Mouse (Mus musculus): ENCODE results near the gene Scamp1.
"Not testable (repeated sequence)": the region's sequence is repeated elsewhere in the genome, so short reads cannot be mapped to it uniquely, and the experiment has no call there.

DNA sequence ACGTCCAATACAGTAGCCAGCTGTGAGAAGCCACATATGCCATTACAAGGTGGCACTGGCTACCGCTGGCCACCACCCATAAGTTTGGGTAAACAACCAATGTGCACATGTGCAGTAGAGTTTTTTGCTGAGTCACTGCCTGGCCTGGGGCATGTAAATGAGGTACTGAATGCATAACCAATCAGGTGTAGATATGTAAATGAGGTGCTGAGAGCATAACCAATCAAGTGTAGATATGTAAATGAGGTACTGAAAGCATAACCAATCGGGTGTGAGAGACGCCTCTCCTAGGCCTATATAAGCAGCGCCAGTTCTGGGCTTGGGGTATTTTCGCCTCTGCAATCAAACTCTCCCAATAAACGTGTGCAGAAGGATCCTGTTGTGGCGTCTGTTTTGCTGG is 27.2 kb upstream of the Scamp1 start:
- TF ChIP-seq POLR2A (IDR thresholded peaks at IDR 0.05; ENCODE audit: low read depth, low read length); CTCF (IDR thresholded peaks at IDR 0.05; ENCODE audit: extremely low read depth, insufficient read depth, insufficient read length, insufficient replicate concordance): not testable (repeated sequence)

All from spleen, adult 2 months (tissue).